Mouse (Mus musculus) C2C12 (cell line): ENCODE measurements around the gene 4932414N04Rik. TPM values are rescaled to one million over a fixed set of nuclear protein-coding genes. Genes with fewer than 3 reads are reported as not detected.

ENCODE experiments used
- H3K27me3 ChIP-seq: one replicate; pipeline ENCODE4 v1.6.1; 2011; ENCODE audit not compliant: control insufficient read depth, insufficient read depth, insufficient read length
- H3K36me3 ChIP-seq: one replicate; pipeline ENCODE4 v1.6.1; 2011; ENCODE audit not compliant: control insufficient read depth, insufficient read depth
- H3K4me3 ChIP-seq: one replicate; pipeline ENCODE4 v1.5.1; 2011; ENCODE audit warnings: mild to moderate bottlenecking, control low read depth; ENCODE audit not compliant: poor library complexity, insufficient read depth, severe bottlenecking
- H3K79me2 ChIP-seq: one replicate; pipeline ENCODE4 v1.6.1; 2011; ENCODE audit not compliant: control insufficient read depth, insufficient read depth
- H3K79me3 ChIP-seq: one replicate; pipeline ENCODE4 v1.6.1; 2011; ENCODE audit warnings: low read depth, control low read depth
- H3ac ChIP-seq: one replicate; pipeline ENCODE3; 2011; ENCODE audit warnings: low read depth; ENCODE audit not compliant: control insufficient read depth, insufficient read length
- CEBPB ChIP-seq: IDR thresholded peaks from one replicate; pipeline ENCODE4 v1.6.1; 2011; ENCODE audit warnings: low read depth, mild to moderate bottlenecking, control low read depth, moderate library complexity
- CTCF ChIP-seq: IDR thresholded peaks from one replicate; pipeline ENCODE4 v1.5.1; 2011; ENCODE audit not compliant: control insufficient read depth, insufficient read depth, insufficient read length
- FOSL1 ChIP-seq: IDR thresholded peaks from one replicate; pipeline ENCODE4 v1.8.0; 2011; ENCODE audit warnings: mild to moderate bottlenecking, low read length; ENCODE audit not compliant: poor library complexity, insufficient read depth, severe bottlenecking
- MAX ChIP-seq: IDR thresholded peaks from one replicate; pipeline ENCODE4 v1.6.1; 2011; ENCODE audit warnings: mild to moderate bottlenecking, control low read depth
- MYOD1 ChIP-seq: IDR thresholded peaks from one replicate; pipeline ENCODE4 v1.6.1; 2011; ENCODE audit warnings: low read depth; ENCODE audit not compliant: control insufficient read depth, insufficient read length
- MYOG ChIP-seq: IDR thresholded peaks from one replicate; pipeline ENCODE4 v1.6.1; 2011; ENCODE audit not compliant: control insufficient read depth, insufficient read length; ENCODE audit errors: extremely low read depth
- USF1 ChIP-seq: IDR thresholded peaks from one replicate; pipeline ENCODE4 v1.6.1; 2011; ENCODE audit warnings: low read depth, mild to moderate bottlenecking, control low read depth, moderate library complexity
- polyA plus RNA-seq: library from polyadenylated mRNA; unstranded; fragments of >200 nt; fragmentation: generic; extraction: Trizol; gene quantifications from one replicate; pipeline ENCODE4 v1.2.1, GENCODE M21; 2012; ENCODE audit warnings: missing spikeins

The 4932414N04Rik gene
- polyA plus RNA-seq, 1 experiment: not detected

DNA sequence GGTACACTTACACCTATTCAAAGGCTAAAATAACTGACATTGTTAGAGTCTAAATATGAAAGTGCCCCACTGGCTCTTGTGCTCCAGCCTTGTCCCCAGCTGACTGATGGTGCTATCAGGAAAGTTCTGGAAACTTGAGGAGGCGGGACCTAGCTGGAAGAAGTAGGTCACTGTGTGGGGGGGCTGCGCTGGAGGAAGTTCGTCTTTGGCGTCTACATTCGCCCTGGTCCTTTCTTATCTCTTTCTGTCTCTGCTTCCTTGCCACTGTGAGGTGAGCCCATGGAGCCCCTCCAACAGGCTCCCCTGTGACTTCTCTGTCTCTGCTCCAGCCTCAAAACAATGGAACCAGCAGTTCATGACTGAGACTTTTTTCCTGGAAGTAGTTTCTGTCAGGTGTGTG is 136.0 kb downstream of the 4932414N04Rik start:
- no peak overlapping the region for H3K4me3 ChIP-seq
- H3K27me3 ChIP-seq: no peaks in the 10 kb centered on the region
- no peaks in the 10 kb centered on the region for H3K36me3 ChIP-seq
- no peaks in the 10 kb centered on the region for H3K79me3 ChIP-seq
- H3K79me2 ChIP-seq: no peaks in the 10 kb centered on the region
- no peak overlapping the region for H3ac ChIP-seq
- TF ChIP-seq MYOD1: no peak

DNA sequence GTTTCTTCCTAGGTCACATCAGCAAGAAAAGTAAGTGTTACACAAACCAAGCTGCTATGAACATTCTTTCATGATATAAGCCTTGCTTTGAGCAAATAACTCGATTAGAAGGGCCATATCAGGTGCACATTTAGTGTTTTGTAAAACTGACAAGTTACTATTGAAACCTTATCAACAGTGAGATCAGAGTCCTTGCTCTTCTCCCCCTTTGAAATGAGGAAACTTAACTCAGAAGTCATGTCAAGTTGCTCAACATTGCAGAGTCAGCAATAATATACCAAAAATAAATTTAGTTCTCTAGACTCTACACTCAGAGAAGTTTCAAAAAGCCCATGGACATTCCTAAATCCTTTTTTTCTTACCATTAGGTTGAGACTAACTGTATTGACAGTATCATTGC is 137.2 kb downstream of the 4932414N04Rik start:
- no peaks in the 10 kb centered on the region for H3K79me2 ChIP-seq
- H3K79me3 ChIP-seq: no peaks in the 10 kb centered on the region
- no peak overlapping the region for H3K4me3 ChIP-seq
- no peaks in the 10 kb centered on the region for H3K27me3 ChIP-seq
- TF ChIP-seq MYOD1 (no peak), CTCF (no peak), USF1 (no peak), CEBPB (no peak), MAX (no peak), MYOG (no peak), FOSL1 (no peak)
- H3K36me3 ChIP-seq: no peaks in the 10 kb centered on the region
- H3ac ChIP-seq: no peak overlapping the region

DNA sequence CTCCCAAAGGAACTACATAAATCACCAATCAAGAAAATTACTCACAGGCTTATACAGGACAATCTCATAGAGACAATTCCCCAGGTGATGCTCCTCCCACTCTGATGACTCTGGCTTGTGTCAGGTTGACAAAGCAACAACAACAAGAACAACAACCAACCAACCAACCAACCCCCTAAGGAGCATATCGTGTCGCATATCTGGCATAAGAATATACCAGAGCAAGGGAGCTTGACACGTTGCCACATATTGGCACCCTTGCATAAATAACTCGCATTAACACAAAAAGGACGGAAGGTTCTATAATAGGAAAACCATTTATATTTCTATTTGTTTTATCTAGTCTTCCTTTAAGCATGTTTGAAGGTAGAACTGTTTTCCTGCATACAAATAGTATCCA is 137.9 kb downstream of the 4932414N04Rik start:
- no peaks in the 10 kb centered on the region for H3K79me3 ChIP-seq
- H3ac ChIP-seq: no peak overlapping the region
- H3K4me3 ChIP-seq: no peak overlapping the region
- H3K79me2 ChIP-seq: no peaks in the 10 kb centered on the region
- H3K36me3 ChIP-seq: no peaks in the 10 kb centered on the region
- TF ChIP-seq MYOG (no peak), FOSL1 (no peak), MAX (no peak), CEBPB (no peak), CTCF (no peak), MYOD1 (no peak), USF1 (no peak)
- H3K27me3 ChIP-seq: no peaks in the 10 kb centered on the region

DNA sequence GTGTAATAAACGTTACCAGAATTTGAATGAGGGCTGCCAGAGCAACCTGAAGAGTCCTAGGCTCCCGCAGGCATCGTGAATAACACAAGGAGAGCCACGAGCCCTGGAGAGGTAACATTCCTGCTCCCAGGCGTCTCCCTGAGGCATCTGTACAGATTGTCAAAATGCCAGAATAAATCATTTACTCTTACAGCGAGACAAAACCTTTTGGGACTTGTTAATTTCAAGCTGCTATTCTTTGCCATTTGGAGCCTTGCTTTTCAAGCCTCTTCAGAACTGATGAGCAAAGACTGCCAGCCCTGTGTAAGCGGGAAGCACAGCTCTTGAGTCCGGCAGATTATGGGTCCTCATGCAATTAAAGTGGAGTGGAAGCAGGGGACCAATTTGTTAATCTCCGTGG is 138.3 kb downstream of the 4932414N04Rik start:
- Histone ChIP-seq H3K79me3 (no peaks in the 10 kb centered on the region), H3K36me3 (no peaks in the 10 kb centered on the region), H3ac (no peak overlapping the region), H3K4me3 (no peak overlapping the region), H3K27me3 (no peaks in the 10 kb centered on the region), H3K79me2 (no peaks in the 10 kb centered on the region)
- TF ChIP-seq CTCF: no peak
- TF ChIP-seq MYOD1: no peak
- no peak for TF ChIP-seq MYOG
- TF ChIP-seq CEBPB: no peak
- TF ChIP-seq FOSL1: no peak
- no peak for TF ChIP-seq USF1
- no peak for TF ChIP-seq MAX

DNA sequence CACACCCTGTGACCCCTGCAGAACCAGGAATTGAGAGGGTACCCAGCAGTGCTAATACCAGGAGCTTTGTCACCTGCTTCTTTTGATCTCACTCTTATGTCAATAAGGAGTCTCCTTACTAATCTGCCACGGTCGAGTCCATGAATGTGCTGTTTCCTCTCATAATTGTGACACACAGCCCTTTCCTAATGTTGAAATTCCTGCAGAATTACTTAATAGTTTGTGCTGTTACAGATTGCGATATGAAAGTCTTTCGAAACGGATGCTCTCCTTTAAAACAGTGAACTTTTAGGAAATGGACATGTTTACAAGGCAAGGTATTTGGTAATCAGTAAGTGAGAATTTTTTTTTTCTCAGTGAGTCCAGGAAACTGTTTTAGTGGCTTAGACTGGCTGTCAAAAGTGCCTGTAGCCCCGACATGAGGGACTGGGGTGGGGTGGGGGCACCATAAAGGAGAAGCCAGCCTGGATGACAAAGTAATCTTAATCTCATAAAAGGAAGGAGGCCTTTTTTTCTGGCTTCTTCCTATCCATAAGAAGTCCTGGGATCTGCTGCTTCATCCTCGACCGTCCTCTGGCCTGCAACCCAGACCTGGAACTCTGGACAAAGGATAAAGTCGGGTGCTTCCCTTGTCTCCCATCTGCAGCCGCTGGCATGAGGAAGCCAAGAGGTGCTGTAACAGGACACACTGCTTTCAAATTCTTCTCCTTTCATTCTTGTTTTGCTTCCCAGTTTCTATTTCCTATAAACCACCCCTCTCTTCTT is 139.9 kb downstream of the 4932414N04Rik start:
- no peak overlapping the region for H3K4me3 ChIP-seq
- TF ChIP-seq MAX: no peak
- TF ChIP-seq MYOG: no peak
- TF ChIP-seq CEBPB: no peak
- TF ChIP-seq FOSL1: no peak
- no peak for TF ChIP-seq USF1
- TF ChIP-seq MYOD1: no peak
- no peaks in the 10 kb centered on the region for H3K36me3 ChIP-seq
- H3K27me3 ChIP-seq: no peaks in the 10 kb centered on the region
- H3K79me2 ChIP-seq: no peaks in the 10 kb centered on the region
- H3ac ChIP-seq: no peak overlapping the region
- no peaks in the 10 kb centered on the region for H3K79me3 ChIP-seq

DNA sequence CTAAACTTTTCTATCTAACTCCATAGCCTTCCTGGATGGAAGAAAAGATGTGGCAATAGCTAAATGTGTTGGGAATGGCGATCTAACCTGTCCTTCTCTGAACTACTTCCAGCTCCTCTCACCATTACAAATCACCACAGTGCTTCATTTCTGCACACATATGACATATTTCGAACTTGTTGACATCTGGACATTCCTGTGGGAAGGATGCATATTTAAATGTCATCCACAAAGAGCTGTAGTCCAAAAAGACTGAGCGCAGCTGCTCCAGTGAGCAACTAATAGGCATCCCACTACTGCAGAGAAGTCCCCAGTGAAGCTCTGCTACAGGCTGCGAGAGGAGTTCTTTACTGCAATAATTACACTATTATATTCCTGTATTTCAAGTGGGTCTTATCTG is 140.8 kb downstream of the 4932414N04Rik start:
- Histone ChIP-seq H3K79me3 (no peaks in the 10 kb centered on the region), H3ac (no peak overlapping the region), H3K27me3 (no peaks in the 10 kb centered on the region), H3K4me3 (no peak overlapping the region), H3K79me2 (no peaks in the 10 kb centered on the region), H3K36me3 (no peaks in the 10 kb centered on the region)
- no peak for TF ChIP-seq MAX
- no peak for TF ChIP-seq USF1
- TF ChIP-seq MYOG: no peak
- TF ChIP-seq CEBPB: no peak
- TF ChIP-seq CTCF: no peak
- no peak for TF ChIP-seq FOSL1
- no peak for TF ChIP-seq MYOD1
